Mouse (Mus musculus) adrenal gland (tissue): ENCODE results near the gene Egr4.

Experiments
- intact Hi-C: fragments of 180-260 bp; cut with DNase I; formaldehyde crosslinking; loops from one replicate; pipeline ENCODE4 v1.15.1; 2025
- long read RNA-seq, 2 experiments: library from polyadenylated mRNA; unstranded; transcript quantifications; one replicate each; pipeline ENCODE4 v2.0.0; 2020; ENCODE audit warnings: borderline replicate concordance in 1 of 2; ENCODE audit not compliant: insufficient replicate concordance in 1 of 2

Gene Egr4
- long read RNA-seq, experiment 1 = 0 reads
- long read RNA-seq, experiment 2 = 0 reads

DNA sequence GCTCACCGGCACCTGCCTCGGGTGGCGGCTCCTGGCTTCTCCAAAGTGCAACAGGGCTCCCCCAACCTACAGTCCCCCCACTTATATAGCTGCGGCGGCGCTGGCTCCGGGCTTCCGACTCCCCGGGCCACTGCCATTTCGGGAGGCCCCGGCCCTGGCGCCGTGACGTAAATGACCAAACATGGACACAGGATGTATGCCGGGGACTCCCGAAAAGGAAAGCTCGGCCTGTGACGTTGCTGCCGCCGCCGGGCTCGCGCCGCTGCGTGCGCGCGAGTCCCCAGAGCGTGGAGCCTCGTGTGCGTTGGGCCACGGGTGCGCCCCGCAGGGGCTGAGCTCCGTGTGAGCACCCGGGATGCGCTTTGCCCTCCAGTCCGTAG lies at the start of gene Egr4:
Gene Egr4, minus strand, starts transcription at position 59 of the 380 bp plus-strand sequence.
- intact Hi-C loops = loop anchor here (5.0 kb wide), 1 partner anchor 51 kb away; no protein-coding TSS in a partner anchor

- intact Hi-C loops = no loop called here
Observed at GRCm38 (mm10) chr6:85562374-85562773, 49.0 kb upstream of the Egr4 start.

DNA sequence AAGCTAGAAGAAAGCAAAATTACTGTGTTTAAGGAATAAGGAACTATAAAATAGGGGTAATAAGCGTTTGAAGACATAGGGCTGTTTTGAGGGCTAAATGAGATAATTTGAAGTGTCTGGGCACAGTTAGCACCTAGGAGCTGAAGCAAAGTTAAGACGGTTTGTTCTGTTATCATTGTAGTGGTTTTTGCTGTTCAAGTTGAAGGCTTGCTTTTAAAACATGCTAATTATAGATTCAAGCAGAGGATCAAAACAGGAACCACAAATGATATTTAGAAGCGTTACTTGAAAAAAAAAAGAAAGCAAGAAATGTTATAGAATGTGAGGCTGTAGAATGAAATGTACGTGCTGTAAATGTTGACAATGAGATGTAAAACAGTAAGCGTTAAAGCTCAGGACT lies 34.3 kb upstream of the Egr4 start:
- intact Hi-C loops = no loop called here

- intact Hi-C loops = no loop called here
Observed at GRCm38 (mm10) chr6:85544251-85544881, 31.0 kb upstream of the Egr4 start.

GRCm38 (mm10) chr6:85543351-85544175 lies 30.2 kb upstream of the Egr4 start:
- intact Hi-C loops = no loop called here

DNA sequence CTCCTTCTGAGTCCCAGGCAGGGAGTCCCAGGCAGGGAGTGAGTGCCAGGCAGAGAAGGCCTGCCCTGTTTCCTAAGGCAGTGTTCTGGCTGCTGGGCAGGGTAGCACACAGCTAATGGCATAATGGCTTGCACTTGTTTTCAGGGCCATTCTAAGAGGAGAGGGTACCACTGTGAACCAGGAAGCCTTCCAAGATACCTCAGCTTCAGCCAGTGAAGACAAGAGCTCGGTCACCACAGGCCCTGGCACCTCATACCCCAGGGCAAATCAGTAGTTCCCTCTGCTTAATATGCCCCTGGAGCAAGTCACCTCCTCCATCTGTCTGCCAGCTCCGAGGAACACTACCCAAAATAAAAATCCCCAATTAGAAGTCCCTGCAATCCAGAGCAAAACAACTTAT lies 9.4 kb upstream of the Egr4 start:
- intact Hi-C loops = no loop called here

DNA sequence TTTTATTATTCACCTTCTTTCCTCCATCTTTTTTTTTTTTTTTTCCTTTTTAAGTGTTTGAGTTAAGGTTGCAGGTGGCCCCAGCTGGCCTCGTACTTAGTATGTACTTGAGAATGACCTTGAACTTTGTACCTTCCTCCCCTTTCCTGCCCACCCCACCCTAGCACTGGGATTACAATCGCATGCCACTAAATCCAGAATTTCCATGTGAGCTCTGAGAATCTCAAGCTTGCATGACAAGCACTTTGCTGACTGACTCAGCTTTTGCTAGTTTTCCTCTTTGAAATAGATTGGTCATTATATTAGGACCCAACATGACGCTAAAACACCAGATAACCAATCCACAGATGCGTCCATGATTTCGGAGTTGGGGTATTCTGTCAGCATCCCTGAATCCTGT lies 8.6 kb upstream of the Egr4 start:
- intact Hi-C loops = no loop called here

- intact Hi-C loops = no loop called here
Observed at GRCm38 (mm10) chr6:85518091-85518693, 4.8 kb upstream of the Egr4 start.

DNA sequence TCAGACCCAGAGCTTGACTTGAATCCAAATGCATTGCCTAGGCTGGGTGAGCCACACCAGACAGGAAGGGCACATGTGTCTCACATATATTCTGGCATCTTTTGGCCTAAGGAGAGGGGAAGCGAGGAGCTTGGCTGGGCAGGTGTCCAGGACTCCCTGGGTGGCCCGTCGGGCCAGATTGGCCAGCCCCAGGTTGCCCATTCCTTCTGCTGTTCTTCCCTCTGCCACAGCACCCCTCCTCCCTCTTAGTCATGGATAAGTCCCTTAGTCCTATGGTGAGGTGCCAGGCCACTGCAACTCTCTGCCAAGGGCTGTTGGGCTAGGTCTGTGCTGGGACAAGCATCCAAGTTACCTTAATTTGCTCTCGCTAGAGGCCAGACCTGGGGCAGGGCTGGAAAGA lies 2.6 kb upstream of the Egr4 start:
- intact Hi-C loops = no loop called here

DNA sequence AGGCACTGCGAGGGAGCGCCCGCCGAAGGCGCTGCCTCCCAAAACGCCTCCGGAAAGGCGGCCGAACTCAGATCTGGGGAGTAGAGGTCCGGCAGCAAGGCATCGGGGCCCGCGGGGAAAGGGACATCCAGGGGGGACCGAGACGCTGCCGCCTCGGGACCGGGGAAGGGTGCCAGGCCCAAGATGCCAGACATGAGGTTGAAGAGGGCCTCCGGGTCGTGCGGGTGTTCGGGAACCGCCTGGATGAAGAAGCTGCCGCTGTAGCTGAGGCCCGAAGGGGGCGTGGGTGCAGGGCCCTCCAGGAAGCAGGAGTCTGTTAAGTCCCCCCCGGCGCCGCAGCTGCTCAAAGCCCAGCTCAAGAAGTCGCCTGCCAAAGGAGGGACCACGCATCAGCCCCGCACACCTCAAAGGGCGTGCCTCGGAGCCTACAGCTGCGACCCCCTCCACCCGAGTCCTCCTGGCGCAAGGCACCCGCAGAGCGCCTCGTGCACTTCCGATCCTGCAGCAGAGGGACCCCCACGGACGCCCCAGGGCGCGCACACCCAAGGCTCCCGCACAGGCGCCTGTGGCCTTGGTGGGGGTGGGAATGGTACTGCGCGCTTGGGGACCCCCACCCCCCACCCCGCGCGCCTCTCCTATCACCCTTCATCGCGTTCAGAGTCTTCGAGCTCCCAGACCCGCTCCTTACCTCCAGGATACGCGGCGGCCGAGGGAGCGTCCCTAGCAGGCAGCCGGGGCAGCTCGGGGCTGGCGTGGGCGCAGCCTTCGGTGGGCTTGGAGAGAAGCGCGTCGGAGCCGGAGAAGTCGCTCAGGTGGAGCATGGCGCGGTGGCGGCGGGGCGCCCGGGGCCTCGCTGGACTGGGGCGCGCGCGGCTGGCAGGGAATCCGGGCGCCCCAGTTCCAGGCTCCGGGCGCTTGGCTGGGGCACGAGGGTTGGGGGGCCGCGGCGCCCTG lies 535 bp downstream of the Egr4 start:
- intact Hi-C loops = loop anchor here (5.0 kb wide), 1 partner anchor 51 kb away; no protein-coding TSS in a partner anchor

GRCm38 (mm10) chr6:85512056-85512440 lies 1.3 kb downstream of the Egr4 start:
- intact Hi-C loops = loop anchor here (5.0 kb wide), 1 partner anchor 50 kb away; no protein-coding TSS in a partner anchor

DNA sequence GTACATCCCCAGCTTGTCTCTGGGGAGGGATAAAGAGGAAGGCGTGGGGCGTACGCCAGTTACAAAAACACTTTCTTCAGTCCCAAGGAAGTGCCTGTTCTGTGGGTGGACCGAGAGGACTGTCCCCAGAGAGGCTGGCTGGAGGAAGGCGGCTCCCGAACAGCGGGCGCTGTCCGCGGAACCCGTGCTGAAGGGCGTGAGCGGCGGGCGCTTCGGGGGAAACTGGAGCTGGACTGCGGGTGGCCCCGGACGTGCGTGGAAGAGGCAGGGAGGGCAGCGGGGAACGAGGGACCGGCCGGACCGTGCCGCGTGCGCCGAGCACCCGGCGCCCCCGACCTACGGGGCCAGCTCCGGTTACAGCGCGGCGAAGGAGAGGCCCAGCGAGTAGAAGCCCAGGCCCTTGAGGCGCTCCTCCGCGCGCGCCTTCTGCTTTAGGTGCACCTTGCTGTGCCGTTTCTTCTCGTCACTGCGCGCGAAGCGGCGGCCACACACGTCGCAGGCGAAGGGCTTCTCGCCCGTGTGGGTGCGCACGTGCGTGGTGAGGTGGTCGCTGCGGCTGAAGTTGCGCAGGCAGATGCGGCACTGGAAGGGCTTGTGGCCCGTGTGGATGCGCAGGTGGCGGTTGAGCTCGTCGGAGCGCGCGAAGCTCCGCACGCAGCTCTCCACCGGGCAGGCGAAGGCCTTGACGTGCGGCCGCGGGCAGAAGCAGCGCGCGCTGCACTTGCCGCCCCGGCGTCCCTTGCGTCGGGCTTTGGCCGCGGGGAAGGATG lies 1.9 kb downstream of the Egr4 start:
- intact Hi-C loops = loop anchor here (5.0 kb wide), 1 partner anchor 49 kb away; no protein-coding TSS in a partner anchor

DNA sequence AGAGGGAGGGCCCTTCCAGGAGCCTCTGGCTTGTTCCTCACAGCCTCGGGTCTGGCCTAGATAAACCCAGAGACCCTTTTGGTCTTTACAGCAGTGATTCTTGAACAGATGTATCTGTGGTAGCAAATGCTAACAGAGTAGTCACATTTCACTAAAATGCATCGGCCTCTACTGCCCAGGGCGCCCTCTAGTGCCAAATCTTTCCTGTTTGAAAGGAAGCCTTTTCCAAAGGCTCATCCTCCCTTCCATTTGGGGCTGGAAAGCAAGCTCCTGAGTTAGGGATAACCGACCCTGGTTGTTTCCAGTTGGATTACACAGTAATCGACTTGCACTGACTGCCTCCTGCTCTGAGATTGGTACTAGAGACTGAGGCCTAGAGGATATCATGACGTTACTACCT lies 2.9 kb downstream of the Egr4 start:
- intact Hi-C loops = loop anchor here (5.0 kb wide), 1 partner anchor 48 kb away; no protein-coding TSS in a partner anchor

GRCm38 (mm10) chr6:85508602-85509001 lies 4.8 kb downstream of the Egr4 start:
- intact Hi-C loops = no loop called here

- intact Hi-C loops = no loop called here
Observed at GRCm38 (mm10) chr6:85504908-85505307, 8.5 kb downstream of the Egr4 start.

DNA sequence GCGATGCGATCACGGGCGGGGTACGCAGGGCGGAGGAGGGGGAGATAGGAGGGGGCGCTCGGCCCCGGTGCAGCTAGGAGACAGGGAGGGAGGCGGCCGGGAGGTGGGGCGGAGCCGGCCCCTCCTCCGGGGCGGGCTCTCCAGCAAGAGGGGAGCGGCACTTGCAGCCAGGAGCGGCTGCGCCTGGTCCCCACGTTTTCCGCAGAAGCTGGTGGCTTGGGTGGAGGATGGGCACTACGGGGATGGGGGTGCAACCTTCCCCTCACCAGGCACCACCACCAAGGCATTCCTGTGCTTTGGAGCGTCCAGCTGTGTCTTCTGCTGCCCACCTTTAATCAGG lies 10.5 kb downstream of the Egr4 start, which contains the start of gene Fbxo41:
Gene Fbxo41, minus strand, starts transcription at position 84 of the 340 bp plus-strand sequence.
- intact Hi-C loops = no loop called here

DNA sequence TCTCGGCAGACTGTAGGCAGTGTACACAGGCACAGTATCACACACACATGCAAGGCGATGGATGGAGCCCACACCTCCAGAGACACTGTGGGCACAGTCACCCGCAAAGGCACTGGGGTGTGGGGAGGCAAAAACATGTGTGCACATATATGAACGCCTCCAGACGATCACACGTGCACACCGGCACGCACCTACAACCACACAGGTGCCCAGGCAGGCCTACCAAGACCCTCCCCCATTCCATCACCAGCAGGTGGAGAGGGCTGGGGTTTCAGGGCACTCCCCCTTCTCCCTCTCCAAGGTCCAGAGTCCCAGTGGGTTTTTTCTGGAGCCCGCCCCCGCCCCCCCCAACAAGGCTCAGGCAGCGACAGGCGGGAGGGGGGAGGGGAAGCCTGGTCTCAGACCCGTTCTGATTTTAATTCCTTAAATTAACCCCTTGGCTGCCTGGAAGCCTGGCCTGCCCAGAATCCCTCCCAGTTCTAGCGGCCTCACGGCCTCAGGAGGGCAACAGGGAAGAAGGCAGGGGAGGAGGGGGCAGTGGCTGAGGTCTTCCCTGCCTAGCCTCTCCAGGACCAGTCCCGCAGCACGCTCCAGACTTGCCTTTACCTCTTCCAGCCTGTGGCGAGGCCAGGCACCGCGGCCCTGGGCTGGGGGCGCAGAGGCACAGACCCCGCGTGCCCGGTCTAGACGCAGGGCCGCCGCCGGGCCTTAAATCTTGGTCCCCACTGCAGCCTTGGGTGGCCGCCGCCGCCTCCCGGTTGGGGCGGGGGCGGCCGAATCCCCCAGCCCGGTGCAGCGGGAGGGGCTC lies 11.1 kb downstream of the Egr4 start:
- intact Hi-C loops = no loop called here

- intact Hi-C loops = no loop called here
Observed at GRCm38 (mm10) chr6:85501571-85502102, 11.8 kb downstream of the Egr4 start.

DNA sequence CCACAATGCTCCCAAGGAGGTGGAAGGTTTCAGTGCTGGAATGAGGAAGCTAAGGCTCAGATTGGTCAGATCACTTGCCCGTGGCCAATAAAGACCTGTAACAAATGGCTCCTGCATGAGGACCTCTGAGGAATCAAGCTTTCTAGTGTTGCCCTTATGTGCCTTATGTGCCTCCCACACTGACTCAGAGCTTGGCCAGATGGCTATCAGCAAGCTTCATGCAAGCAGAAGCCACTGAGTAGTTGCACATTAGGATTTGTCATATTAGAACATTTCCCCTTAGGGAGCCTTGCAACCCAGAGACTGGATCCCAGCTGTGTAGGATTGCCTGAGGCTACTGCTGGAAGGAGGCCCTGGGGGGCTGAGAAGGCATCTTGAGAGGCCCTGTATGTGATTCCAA lies 13.0 kb downstream of the Egr4 start:
- intact Hi-C loops = no loop called here
